Mouse (Mus musculus) right cerebral cortex, adult 18-20 months (tissue): ENCODE measurements around the gene Eef1akmt2.

Experiments
- DNase-seq: peaks from one replicate; pipeline ENCODE4 v3.0.0; 2022; ENCODE audit warnings: mixed read lengths

The Eef1akmt2 gene

GRCm38 (mm10) chr7:132787022-132787421 is 65.5 kb downstream of the Eef1akmt2 start:
- DNase-seq, result no peak

- DNase-seq, result no peak
Measured at GRCm38 (mm10) chr7:132786522-132786921, 66.0 kb downstream of the Eef1akmt2 start.

- DNase-seq, result no peak
Measured at GRCm38 (mm10) chr7:132786011-132786410, 66.5 kb downstream of the Eef1akmt2 start.

- DNase-seq, result no peak
Measured at GRCm38 (mm10) chr7:132784101-132784500, 68.4 kb downstream of the Eef1akmt2 start.

GRCm38 (mm10) chr7:132781850-132782249 is 70.6 kb downstream of the Eef1akmt2 start:
- DNase-seq, result no peak

- no peak for DNase-seq
Measured at GRCm38 (mm10) chr7:132781130-132781814, 71.2 kb downstream of the Eef1akmt2 start.

- DNase-seq, result no peak
Measured at GRCm38 (mm10) chr7:132780611-132781010, 71.9 kb downstream of the Eef1akmt2 start.

- DNase-seq, result no peak
Measured at GRCm38 (mm10) chr7:132778630-132779029, 73.8 kb downstream of the Eef1akmt2 start.

- DNase-seq, result no peak
Measured at GRCm38 (mm10) chr7:132777728-132778453, 74.6 kb downstream of the Eef1akmt2 start.
